Mouse (Mus musculus) liver, embryonic 11.5 days (tissue): ENCODE measurements at regions not wholly inside any gene's neighbourhood (a gene's known extent, or its start where the extent isn't known, plus 50 kb on each side); places are given as distances from the start of the nearest gene placed in this dataset.
A peak's percentile ranks its signal among the peaks of the same experiment; 100 is the strongest.

Source experiments
- ATAC-seq: fragments of 200-750 bp; cut with Nextera tagmentation; replicated peaks from 2 replicates; pipeline ENCODE4 v1.8.0; 2017; ENCODE audit warnings: moderate number of reproducible peaks, mild to moderate bottlenecking, moderate TSS enrichment, moderate library complexity; ENCODE audit not compliant: low FRiP score
- DNase-seq: peaks from one replicate; pipeline ENCODE4 v3.0.0-alpha.2; 2017; ENCODE audit warnings: low spot score
- H3K27ac ChIP-seq: fragments of 300-500 bp; sonication (generic); 2 replicates; pipeline ENCODE4 v1.5.1; 2014; ENCODE audit warnings: mild to moderate bottlenecking, low read depth, low read length, control low read depth
- H3K27me3 ChIP-seq: fragments of 300-500 bp; sonication (generic); replicated peaks from 2 replicates; pipeline ENCODE4 v1.6.1; 2014; ENCODE audit warnings: low read length, mixed read lengths; ENCODE audit not compliant: control insufficient read depth, insufficient read depth
- H3K36me3 ChIP-seq: fragments of 300-500 bp; sonication (generic); 2 replicates; pipeline ENCODE4 v1.6.1; 2014; ENCODE audit warnings: mild to moderate bottlenecking, low read length, moderate library complexity, mixed read lengths; ENCODE audit not compliant: control insufficient read depth, insufficient read depth
- H3K4me1 ChIP-seq: fragments of 300-500 bp; sonication (generic); replicated peaks from 2 replicates; pipeline ENCODE4 v1.6.1; 2014; ENCODE audit warnings: low read length, mixed read lengths; ENCODE audit not compliant: control insufficient read depth, insufficient read depth
- H3K4me2 ChIP-seq: fragments of 300-500 bp; sonication (generic); 2 replicates; pipeline ENCODE4 v1.6.1; 2014; ENCODE audit warnings: mild to moderate bottlenecking, control low read depth, moderate library complexity
- H3K4me3 ChIP-seq: fragments of 300-500 bp; sonication (generic); 2 replicates; pipeline ENCODE4 v1.5.1; 2014; ENCODE audit warnings: low read depth, low read length, control low read depth
- H3K9ac ChIP-seq: fragments of 300-500 bp; sonication (generic); 2 replicates; pipeline ENCODE4 v1.6.1; 2014; ENCODE audit warnings: low read depth, low read length, control low read depth
- H3K9me3 ChIP-seq: fragments of 300-500 bp; sonication (generic); 2 replicates; pipeline ENCODE4 v1.6.1; 2016; ENCODE audit warnings: low read length, inconsistent platforms, mixed read lengths; ENCODE audit not compliant: control insufficient read depth
- WGBS: fragments of 180-500 bp; shearing (Covaris S2); extraction: QIAGEN DNeasy Blood & Tissue Kit; methylation state at CpG from one replicate; pipeline ENCODE4 v1.1.7; 2014; 5-methylcytosine and 5-hydroxymethylcytosine counted together

GRCm38 (mm10) chr10:117573596-117573850, 55.8 kb upstream of the Cpm start:
- H3K27me3 ChIP-seq = peaks cover 25% of the 10 kb centered on the region
- no peaks in the 10 kb centered on the region for H3K9me3 ChIP-seq
- H3K4me3 ChIP-seq = no peak overlapping the region
- H3K4me1 ChIP-seq = no peaks in the 10 kb centered on the region; the same call in 1 of the 2 replicates
- no peak overlapping the region for H3K9ac ChIP-seq
- H3K36me3 ChIP-seq = no peaks in the 10 kb centered on the region
- 84% methylated on average over 3 of the region's 3 CpGs for WGBS
- ATAC-seq (no peak), DNase-seq (no peak)
- no peak overlapping the region for H3K27ac ChIP-seq
- H3K4me2 ChIP-seq = no peak overlapping the region

GRCm38 (mm10) chr10:117572746-117573595, 56.3 kb upstream of the Cpm start:
- DNase-seq (no peak), ATAC-seq (no peak)
- Histone ChIP-seq H3K4me2 (no peak overlapping the region), H3K36me3 (no peaks in the 10 kb centered on the region), H3K4me1 (no peaks in the 10 kb centered on the region; the same call in 1 of the 2 replicates), H3K27me3 (peaks cover 25% of the 10 kb centered on the region), H3K9ac (no peak overlapping the region), H3K27ac (no peak overlapping the region), H3K4me3 (no peak overlapping the region), H3K9me3 (no peaks in the 10 kb centered on the region)
- 64% methylated on average over 13 of the region's 13 CpGs for WGBS

- Histone ChIP-seq H3K4me1 (no peaks in the 10 kb centered on the region; the same call in 1 of the 2 replicates), H3K9me3 (no peaks in the 10 kb centered on the region), H3K4me2 (peak overlapping the region; percentile 72), H3K4me3 (peak overlapping the region; percentile 44; the same call in 1 of the 2 replicates), H3K36me3 (no peaks in the 10 kb centered on the region), H3K27me3 (peaks cover 25% of the 10 kb centered on the region), H3K9ac (no peak overlapping the region), H3K27ac (no peak overlapping the region)
- no peak for ATAC-seq
- 18% methylated on average over 9 of the region's 9 CpGs for WGBS
- no peak for DNase-seq
Observed at GRCm38 (mm10) chr10:117571891-117572573, 57.3 kb upstream of the Cpm start.

- DNase-seq (peak; percentile 52), ATAC-seq (no peak)
- H3K4me1 ChIP-seq = no peaks in the 10 kb centered on the region; the same call in 1 of the 2 replicates
- H3K36me3 ChIP-seq = peaks cover 2% of the 10 kb centered on the region; the same call in 1 of the 2 replicates
- peak overlapping the region; percentile 72 for H3K4me2 ChIP-seq
- peak overlapping the region; percentile 37 for H3K9ac ChIP-seq
- 3% methylated on average over 27 of the region's 27 CpGs for WGBS
- no peak overlapping the region for H3K27ac ChIP-seq
- peak overlapping the region; percentile 44 for H3K4me3 ChIP-seq
- H3K9me3 ChIP-seq = no peaks in the 10 kb centered on the region
- H3K27me3 ChIP-seq = peaks cover 25% of the 10 kb centered on the region
Observed at GRCm38 (mm10) chr10:117570971-117571861, 58.1 kb upstream of the Cpm start.

GRCm38 (mm10) chr10:117570091-117570970, 59.0 kb upstream of the Cpm start:
- no peak overlapping the region for H3K4me3 ChIP-seq
- no peak overlapping the region for H3K4me2 ChIP-seq

GRCm38 (mm10) chr10:117569301-117570079, 59.8 kb upstream of the Cpm start:
- peaks cover 2% of the 10 kb centered on the region; the same call in 1 of the 2 replicates for H3K36me3 ChIP-seq
- no peaks in the 10 kb centered on the region for H3K9me3 ChIP-seq
- H3K27ac ChIP-seq = no peak overlapping the region
- peaks cover 25% of the 10 kb centered on the region for H3K27me3 ChIP-seq
- WGBS = 71% methylated on average over 11 of the region's 11 CpGs
- ATAC-seq (no peak), DNase-seq (no peak)
- H3K4me1 ChIP-seq = no peaks in the 10 kb centered on the region; the same call in 1 of the 2 replicates
- H3K9ac ChIP-seq = no peak overlapping the region
- H3K4me3 ChIP-seq = no peak overlapping the region
- H3K4me2 ChIP-seq = no peak overlapping the region

More at GRCm38 (mm10) chr10:117570091-117570970, 59.0 kb upstream of the Cpm start:
- peaks cover 25% of the 10 kb centered on the region for H3K27me3 ChIP-seq
- H3K27ac ChIP-seq = no peak overlapping the region
- peaks cover 2% of the 10 kb centered on the region; the same call in 1 of the 2 replicates for H3K36me3 ChIP-seq
- no peaks in the 10 kb centered on the region for H3K9me3 ChIP-seq
- H3K4me1 ChIP-seq = no peaks in the 10 kb centered on the region; the same call in 1 of the 2 replicates
- no peak overlapping the region for H3K9ac ChIP-seq
- no peak for DNase-seq
- no peak for ATAC-seq
- 60% methylated on average over 8 of the region's 8 CpGs for WGBS

GRCm38 (mm10) chr10:117568472-117569300, 60.6 kb upstream of the Cpm start:
- 84% methylated on average over 13 of the region's 13 CpGs for WGBS

More at GRCm38 (mm10) chr10:117568472-117569300, 60.6 kb upstream of the Cpm start:
- no peak overlapping the region for H3K9ac ChIP-seq
- no peaks in the 10 kb centered on the region; the same call in 1 of the 2 replicates for H3K4me1 ChIP-seq
- peaks cover 25% of the 10 kb centered on the region for H3K27me3 ChIP-seq
- ATAC-seq (no peak), DNase-seq (no peak)
- H3K27ac ChIP-seq = no peak overlapping the region
- no peak overlapping the region for H3K4me2 ChIP-seq
- peaks cover 2% of the 10 kb centered on the region; the same call in 1 of the 2 replicates for H3K36me3 ChIP-seq
- no peak overlapping the region for H3K4me3 ChIP-seq
- no peaks in the 10 kb centered on the region for H3K9me3 ChIP-seq
